Mouse (Mus musculus): Measurements from ENCODE around the gene Iqschfp. TPM values are rescaled to one million over a fixed set of nuclear protein-coding genes. Genes with fewer than 3 reads are reported as not detected.

The Iqschfp gene
- polyA plus RNA-seq, 1 experiment from 2014 or later, result 7.6 TPM

DNA sequence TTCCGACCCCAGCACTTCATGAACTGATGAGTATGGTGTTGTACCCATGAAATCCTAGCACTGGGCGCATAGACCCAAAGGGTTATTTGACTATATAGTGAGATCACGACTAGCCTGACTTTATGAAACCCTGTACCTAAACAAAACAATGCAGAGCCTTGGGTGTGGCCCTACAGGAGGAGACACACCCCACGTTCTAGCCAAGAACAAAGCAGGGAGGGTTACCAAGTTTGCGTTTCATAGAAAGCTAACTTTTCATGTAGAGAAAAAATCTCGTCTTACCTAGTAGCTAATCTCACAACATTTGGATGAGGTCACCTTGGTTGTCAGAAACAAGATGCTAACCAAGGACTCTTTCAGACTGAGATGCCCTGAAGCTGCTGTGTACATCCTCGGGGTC, 584.3 kb downstream of the Iqschfp start:
- H3K9me3 ChIP-seq (ENCODE audit: control insufficient read depth, low read length), result no peaks in the 10 kb centered on the region
- no peaks in the 10 kb centered on the region for H3K4me1 ChIP-seq (ENCODE audit: control insufficient read depth, insufficient read depth, low read length)
- H3K4me2 ChIP-seq (ENCODE audit: low read length), result no peak overlapping the region
- no peak overlapping the region for H3K27ac ChIP-seq (replicated peaks; ENCODE audit: low read depth, low read length)
- WGBS, result 93% methylated on average over 7 of the region's 7 CpGs
- no peak for DNase-seq
- H3K9ac ChIP-seq (replicated peaks; ENCODE audit: low read length), result no peak overlapping the region
- no peak overlapping the region for H3K4me3 ChIP-seq (replicated peaks; ENCODE audit: low read depth, low read length)
- no peak for ATAC-seq (ENCODE audit: low FRiP score, low TSS enrichment)
- no peaks in the 10 kb centered on the region for H3K36me3 ChIP-seq (ENCODE audit: control insufficient read depth, insufficient read depth, low read length)
- no peaks in the 10 kb centered on the region for H3K27me3 ChIP-seq (ENCODE audit: control insufficient read depth, insufficient read depth, low read length)

GRCm38 (mm10) chr3:68477478-68477877, 585.4 kb downstream of the Iqschfp start:
- Histone ChIP-seq H3K9me3 (ENCODE audit: control insufficient read depth, low read length) (no peaks in the 10 kb centered on the region), H3K27me3 (ENCODE audit: control insufficient read depth, insufficient read depth, low read length) (no peaks in the 10 kb centered on the region), H3K9ac (replicated peaks; ENCODE audit: low read length) (no peak overlapping the region), H3K27ac (replicated peaks; ENCODE audit: low read depth, low read length) (no peak overlapping the region), H3K4me1 (ENCODE audit: control insufficient read depth, insufficient read depth, low read length) (no peaks in the 10 kb centered on the region), H3K36me3 (ENCODE audit: control insufficient read depth, insufficient read depth, low read length) (no peaks in the 10 kb centered on the region), H3K4me3 (replicated peaks; ENCODE audit: low read depth, low read length) (no peak overlapping the region), H3K4me2 (ENCODE audit: low read length) (no peak overlapping the region)
- DNase-seq, result no peak
- WGBS, result 41% methylated on average over 2 of the region's 2 CpGs
- no peak for ATAC-seq (ENCODE audit: low FRiP score, low TSS enrichment)

GRCm38 (mm10) chr3:68479266-68479665, 587.2 kb downstream of the Iqschfp start:
- Histone ChIP-seq H3K4me3 (replicated peaks; ENCODE audit: low read depth, low read length) (no peak overlapping the region), H3K9ac (replicated peaks; ENCODE audit: low read length) (no peak overlapping the region), H3K36me3 (ENCODE audit: control insufficient read depth, insufficient read depth, low read length) (no peaks in the 10 kb centered on the region), H3K27me3 (ENCODE audit: control insufficient read depth, insufficient read depth, low read length) (no peaks in the 10 kb centered on the region), H3K9me3 (ENCODE audit: control insufficient read depth, low read length) (no peaks in the 10 kb centered on the region), H3K4me2 (ENCODE audit: low read length) (no peak overlapping the region), H3K4me1 (ENCODE audit: control insufficient read depth, insufficient read depth, low read length) (no peaks in the 10 kb centered on the region), H3K27ac (replicated peaks; ENCODE audit: low read depth, low read length) (no peak overlapping the region)
- ATAC-seq (ENCODE audit: low FRiP score, low TSS enrichment) (no peak), DNase-seq (no peak)
- WGBS, result 89% methylated on average over 6 of the region's 6 CpGs

GRCm38 (mm10) chr3:68483517-68483916, 591.5 kb downstream of the Iqschfp start:
- DNase-seq, result no peak
- no peaks in the 10 kb centered on the region for H3K9me3 ChIP-seq (ENCODE audit: control insufficient read depth, low read length)
- H3K4me1 ChIP-seq (ENCODE audit: control insufficient read depth, insufficient read depth, low read length), result no peaks in the 10 kb centered on the region
- H3K9ac ChIP-seq (replicated peaks; ENCODE audit: low read length), result no peak overlapping the region
- H3K36me3 ChIP-seq (ENCODE audit: control insufficient read depth, insufficient read depth, low read length), result no peaks in the 10 kb centered on the region
- ATAC-seq (ENCODE audit: low FRiP score, low TSS enrichment), result no peak
- no peaks in the 10 kb centered on the region for H3K27me3 ChIP-seq (ENCODE audit: control insufficient read depth, insufficient read depth, low read length)
- 92% methylated on average over 3 of the region's 3 CpGs for WGBS
- no peak overlapping the region for H3K4me3 ChIP-seq (replicated peaks; ENCODE audit: low read depth, low read length)
- H3K4me2 ChIP-seq (ENCODE audit: low read length), result no peak overlapping the region
- no peak overlapping the region for H3K27ac ChIP-seq (replicated peaks; ENCODE audit: low read depth, low read length)

DNA sequence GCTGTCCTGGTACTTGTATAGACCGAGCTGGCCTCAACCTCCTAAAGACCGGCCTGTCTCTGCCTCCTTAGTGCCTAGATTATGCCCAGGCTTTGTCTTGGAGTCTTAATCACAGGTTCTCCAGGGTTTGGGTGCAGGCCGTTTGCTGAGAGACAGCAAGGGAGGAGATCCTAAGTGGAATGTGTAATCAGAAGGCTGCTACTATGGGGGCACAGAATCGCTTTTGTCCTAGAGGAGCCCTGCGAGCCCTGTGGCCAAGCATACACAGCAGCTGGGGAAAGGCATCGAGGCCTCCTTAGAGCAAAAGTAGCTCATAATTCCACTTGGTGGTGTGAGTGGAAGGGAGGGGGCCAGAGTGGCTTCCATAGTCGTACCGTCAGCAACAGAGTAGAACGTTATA, 592.0 kb downstream of the Iqschfp start:
- no peaks in the 10 kb centered on the region for H3K9me3 ChIP-seq (ENCODE audit: control insufficient read depth, low read length)
- no peak overlapping the region for H3K27ac ChIP-seq (replicated peaks; ENCODE audit: low read depth, low read length)
- no peaks in the 10 kb centered on the region for H3K4me1 ChIP-seq (ENCODE audit: control insufficient read depth, insufficient read depth, low read length)
- H3K27me3 ChIP-seq (ENCODE audit: control insufficient read depth, insufficient read depth, low read length), result no peaks in the 10 kb centered on the region
- H3K4me2 ChIP-seq (ENCODE audit: low read length), result no peak overlapping the region
- no peak overlapping the region for H3K9ac ChIP-seq (replicated peaks; ENCODE audit: low read length)
- 85% methylated on average over 9 of the region's 9 CpGs for WGBS
- DNase-seq (no peak), ATAC-seq (ENCODE audit: low FRiP score, low TSS enrichment) (no peak)
- H3K36me3 ChIP-seq (ENCODE audit: control insufficient read depth, insufficient read depth, low read length), result no peaks in the 10 kb centered on the region
- H3K4me3 ChIP-seq (replicated peaks; ENCODE audit: low read depth, low read length), result no peak overlapping the region

DNA sequence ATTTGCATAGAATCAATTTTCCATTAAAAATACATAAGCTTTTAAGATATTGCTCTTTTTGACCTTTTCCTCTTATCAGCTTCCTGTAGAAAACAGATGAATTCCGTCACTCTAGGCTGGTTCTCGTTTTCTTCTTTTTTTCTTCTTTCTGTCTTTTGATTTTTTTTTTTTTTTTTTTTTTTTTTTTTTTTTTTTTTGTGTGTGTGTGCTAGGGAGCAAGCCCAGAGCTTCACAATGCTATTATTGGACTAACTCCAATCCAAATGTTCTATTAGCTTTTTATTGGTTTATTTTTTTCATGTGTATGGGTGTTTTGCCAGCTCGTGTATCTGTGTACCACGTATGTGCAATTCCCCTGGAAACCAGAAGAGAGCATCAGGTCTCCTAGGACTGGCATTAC, 592.5 kb downstream of the Iqschfp start:
- Histone ChIP-seq H3K27me3 (ENCODE audit: control insufficient read depth, insufficient read depth, low read length) (no peaks in the 10 kb centered on the region), H3K4me3 (replicated peaks; ENCODE audit: low read depth, low read length) (no peak overlapping the region), H3K4me2 (ENCODE audit: low read length) (no peak overlapping the region), H3K4me1 (ENCODE audit: control insufficient read depth, insufficient read depth, low read length) (no peaks in the 10 kb centered on the region), H3K27ac (replicated peaks; ENCODE audit: low read depth, low read length) (no peak overlapping the region), H3K36me3 (ENCODE audit: control insufficient read depth, insufficient read depth, low read length) (no peaks in the 10 kb centered on the region), H3K9ac (replicated peaks; ENCODE audit: low read length) (no peak overlapping the region), H3K9me3 (ENCODE audit: control insufficient read depth, low read length) (no peaks in the 10 kb centered on the region)
- ATAC-seq (ENCODE audit: low FRiP score, low TSS enrichment) (no peak), DNase-seq (no peak)
- 84% methylated on average over 4 of the region's 4 CpGs for WGBS

- no peak for DNase-seq
- Histone ChIP-seq H3K4me2 (ENCODE audit: low read length) (no peak overlapping the region), H3K4me1 (ENCODE audit: control insufficient read depth, insufficient read depth, low read length) (no peaks in the 10 kb centered on the region; the same call in 1 of the 2 replicates), H3K4me3 (replicated peaks; ENCODE audit: low read depth, low read length) (no peak overlapping the region), H3K27ac (replicated peaks; ENCODE audit: low read depth, low read length) (no peak overlapping the region), H3K36me3 (ENCODE audit: control insufficient read depth, insufficient read depth, low read length) (no peaks in the 10 kb centered on the region), H3K9me3 (ENCODE audit: control insufficient read depth, low read length) (no peaks in the 10 kb centered on the region), H3K27me3 (ENCODE audit: control insufficient read depth, insufficient read depth, low read length) (0 out of 2 replicates have a peak, but pooled peaks cover 3% of the 10 kb centered on the region), H3K9ac (replicated peaks; ENCODE audit: low read length) (no peak overlapping the region)
- no peak for ATAC-seq (ENCODE audit: low FRiP score, low TSS enrichment)
- 67% methylated on average over 1 of the region's 1 CpGs for WGBS
Observed at GRCm38 (mm10) chr3:68487621-68488020, 595.6 kb downstream of the Iqschfp start.

GRCm38 (mm10) chr3:68488316-68488715, 596.3 kb downstream of the Iqschfp start:
- WGBS, result 83% methylated on average over 5 of the region's 5 CpGs
- H3K36me3 ChIP-seq (ENCODE audit: control insufficient read depth, insufficient read depth, low read length), result no peaks in the 10 kb centered on the region
- H3K4me1 ChIP-seq (ENCODE audit: control insufficient read depth, insufficient read depth, low read length), result no peaks in the 10 kb centered on the region; the same call in 1 of the 2 replicates
- ATAC-seq (ENCODE audit: low FRiP score, low TSS enrichment), result no peak
- H3K9me3 ChIP-seq (ENCODE audit: control insufficient read depth, low read length), result no peaks in the 10 kb centered on the region
- peaks cover 10% of the 10 kb centered on the region; the same call in 1 of the 2 replicates for H3K27me3 ChIP-seq (ENCODE audit: control insufficient read depth, insufficient read depth, low read length)
- no peak overlapping the region for H3K4me2 ChIP-seq (ENCODE audit: low read length)
- no peak overlapping the region for H3K9ac ChIP-seq (replicated peaks; ENCODE audit: low read length)
- H3K4me3 ChIP-seq (replicated peaks; ENCODE audit: low read depth, low read length), result no peak overlapping the region
- no peak overlapping the region for H3K27ac ChIP-seq (replicated peaks; ENCODE audit: low read depth, low read length)
- no peak for DNase-seq

- H3K4me2 ChIP-seq (ENCODE audit: low read length), result no peak overlapping the region
- no peak overlapping the region for H3K9ac ChIP-seq (replicated peaks; ENCODE audit: low read length)
- H3K4me3 ChIP-seq (replicated peaks; ENCODE audit: low read depth, low read length), result no peak overlapping the region
- H3K9me3 ChIP-seq (ENCODE audit: control insufficient read depth, low read length), result no peaks in the 10 kb centered on the region
- DNase-seq (no peak), ATAC-seq (ENCODE audit: low FRiP score, low TSS enrichment) (no peak)
- no peak overlapping the region for H3K27ac ChIP-seq (replicated peaks; ENCODE audit: low read depth, low read length)
- peaks cover 11% of the 10 kb centered on the region; the same call in 1 of the 2 replicates for H3K27me3 ChIP-seq (ENCODE audit: control insufficient read depth, insufficient read depth, low read length)
- H3K4me1 ChIP-seq (ENCODE audit: control insufficient read depth, insufficient read depth, low read length), result peaks cover 12% of the 10 kb centered on the region; the same call in 1 of the 2 replicates
- WGBS, result 72% methylated on average over 6 of the region's 6 CpGs
- no peaks in the 10 kb centered on the region for H3K36me3 ChIP-seq (ENCODE audit: control insufficient read depth, insufficient read depth, low read length)
Observed at GRCm38 (mm10) chr3:68491516-68491915, 599.5 kb downstream of the Iqschfp start.

Data from midbrain, embryonic 14.5 days (tissue).